Mouse (Mus musculus) layer of hippocampus, adult 11-12 months (tissue): ENCODE data around the gene Atp5f1.
A peak's percentile ranks its signal among the peaks of the same experiment; 100 is the strongest.

Experiments
- DNase-seq: peaks from one replicate; pipeline ENCODE4 v3.0.0; 2022; ENCODE audit warnings: low spot score

Atp5f1 gene

GRCm38 (mm10) chr3:105899394-105900147 is 60.3 kb downstream of the Atp5f1 start:
- peak; percentile 86 for DNase-seq

- DNase-seq, result no peak
Observed at GRCm38 (mm10) chr3:105898861-105899260, 61.0 kb downstream of the Atp5f1 start.

- DNase-seq, result peak; percentile 66
Observed at GRCm38 (mm10) chr3:105898325-105898724, 61.6 kb downstream of the Atp5f1 start.

- no peak for DNase-seq
Observed at GRCm38 (mm10) chr3:105896811-105897210, 63.1 kb downstream of the Atp5f1 start.

GRCm38 (mm10) chr3:105894601-105895592 is 65.0 kb downstream of the Atp5f1 start:
- DNase-seq, result peak; percentile 86

- DNase-seq, result peak; percentile 65
Observed at GRCm38 (mm10) chr3:105893941-105894391, 65.9 kb downstream of the Atp5f1 start.
